In genomic region chr5:73490596-73491073, GRCm38 (mm10) we compare ENCODE assay signal across 7 mouse cellular contexts. TPM values are rescaled to one million over a fixed set of nuclear protein-coding genes. Genes with fewer than 3 reads are reported as not detected.
DNase-seq lines count a peak whose midpoint lies in the region; ATAC-seq lines count a peak whose summit lies in the region.

No protein-coding gene starts in this region.

- H3K4me2 ChIP-seq in embryonic facial prominence, embryonic 11.5 days (ENCODE audit: low read depth, low read length), result peak overlapping the region; percentile 64
- H3K4me2 ChIP-seq in midbrain, embryonic 13.5 days (replicated peaks), result peak overlapping the region; percentile 84

- ATAC-seq in embryonic facial prominence, embryonic 11.5 days (replicated peaks; ENCODE audit: insufficient number of reproducible peaks, low FRiP score, low TSS enrichment, low read depth), result peak; percentile 98
- peak; percentile 87 for ATAC-seq in granulocyte monocyte progenitor cell, adult 5-6 weeks (replicated peaks; ENCODE audit: poor library complexity, severe bottlenecking)
- ATAC-seq in midbrain, embryonic 13.5 days, result peak; percentile 96

- 0% methylated on average over 37 of the region's 37 CpGs for WGBS in embryonic facial prominence, embryonic 11.5 days
- WGBS in limb, embryonic 10.5 days, result under 1% methylated on average over 37 of the region's 37 CpGs
- WGBS in midbrain, embryonic 13.5 days, result 0% methylated on average over 37 of the region's 37 CpGs

- peak overlapping the region; percentile 90 for H3K27ac ChIP-seq in embryonic facial prominence, embryonic 11.5 days (replicated peaks; ENCODE audit: low read depth, low read length)
- H3K27ac ChIP-seq in limb, embryonic 10.5 days, result peak overlapping the region; percentile 93
- H3K27ac ChIP-seq in midbrain, embryonic 13.5 days, result peak overlapping the region; percentile 97

- H3K27me3 ChIP-seq in embryonic facial prominence, embryonic 11.5 days (ENCODE audit: control insufficient read depth, insufficient read depth, low read length), result no peaks in the 10 kb centered on the region
- H3K27me3 ChIP-seq in limb, embryonic 10.5 days (ENCODE audit: low read depth, poor library complexity, severe bottlenecking), result no peaks in the 10 kb centered on the region
- H3K27me3 ChIP-seq in midbrain, embryonic 13.5 days, result no peaks in the 10 kb centered on the region

- no peaks in the 10 kb centered on the region for H3K9me3 ChIP-seq in embryonic facial prominence, embryonic 11.5 days (replicated peaks; ENCODE audit: control insufficient read depth, low read length)
- H3K9me3 ChIP-seq in limb, embryonic 10.5 days (replicated peaks), result no peaks in the 10 kb centered on the region
- no peaks in the 10 kb centered on the region for H3K9me3 ChIP-seq in midbrain, embryonic 13.5 days

- H3K9ac ChIP-seq in embryonic facial prominence, embryonic 11.5 days (replicated peaks; ENCODE audit: low read length), result peak overlapping the region; percentile 75
- peak overlapping the region; percentile 85 for H3K9ac ChIP-seq in midbrain, embryonic 13.5 days (replicated peaks)

- DNase-seq in adrenal gland, postnatal 14 days, result peak; percentile 100
- peak; percentile 100 for DNase-seq in embryonic facial prominence, embryonic 11.5 days (ENCODE audit: low spot score)
- peak; percentile 100 for DNase-seq in kidney, adult 11 months
- DNase-seq in limb, embryonic 10.5 days (ENCODE audit: low spot score), result peak; percentile 98
- DNase-seq in spleen, adult 12 weeks (ENCODE audit: low spot score), result peak; percentile 93

- H3K36me3 ChIP-seq in embryonic facial prominence, embryonic 11.5 days (replicated peaks; ENCODE audit: control insufficient read depth, insufficient read depth, low read depth, low read length), result no peaks in the 10 kb centered on the region
- H3K36me3 ChIP-seq in limb, embryonic 10.5 days, result no peaks in the 10 kb centered on the region
- no peaks in the 10 kb centered on the region for H3K36me3 ChIP-seq in midbrain, embryonic 13.5 days

- no peaks in the 10 kb centered on the region for H3K4me1 ChIP-seq in embryonic facial prominence, embryonic 11.5 days (ENCODE audit: control insufficient read depth, insufficient read depth, low read length)
- H3K4me1 ChIP-seq in limb, embryonic 10.5 days, result peaks cover 16% of the 10 kb centered on the region
- H3K4me1 ChIP-seq in midbrain, embryonic 13.5 days (replicated peaks), result peaks cover 25% of the 10 kb centered on the region

- H3K4me3 ChIP-seq in embryonic facial prominence, embryonic 11.5 days (ENCODE audit: low read depth, low read length), result peak overlapping the region; percentile 85
- peak overlapping the region; percentile 96 for H3K4me3 ChIP-seq in limb, embryonic 10.5 days
- H3K4me3 ChIP-seq in midbrain, embryonic 13.5 days (replicated peaks), result peak overlapping the region; percentile 89

RNA-seq across cellular contexts. Expression of gene Dcun1d4, which starts 9.8 kb away (rescaled TPM):
- 33.7 and 35.4 TPM in 2 replicates for total RNA-seq in adrenal gland, postnatal 14 days (2021)
- polyA plus RNA-seq in embryonic facial prominence, embryonic 11.5 days (2014; fragmentation: Nextera tagmentation; extraction: Ambion mirVana), result 63.5 and 68.3 TPM in 2 replicates
- total RNA-seq in granulocyte monocyte progenitor cell, adult 5-6 weeks (2014; fragmentation: Nextera tagmentation), result 5.6 and 8.7 TPM in 2 replicates
- 5.9 and 10.7 TPM in 2 replicates for total RNA-seq in granulocyte monocyte progenitor cell, adult 5-6 weeks (2017)
- polyA plus RNA-seq in limb, embryonic 10.5 days (2016; fragmentation: Nextera tagmentation; extraction: Ambion mirVana), result 43.8 and 44.0 TPM in 2 replicates
- 55.3 and 58.3 TPM in 2 replicates for polyA plus RNA-seq in midbrain, embryonic 13.5 days (2015; fragmentation: Nextera tagmentation; extraction: Ambion mirVana)

Comparison
In these comparisons a context has a peak if more than half of its experiments do, and no peak if none do; other contexts are left out.
1. Peak in every context shown above with its lines: DNase-seq, ATAC-seq, H3K4me3 ChIP-seq and H3K27ac ChIP-seq.